Mouse (Mus musculus) forebrain, embryonic 16.5 days (tissue): Measurements from ENCODE around the gene Pwwp2a. TPM values are rescaled to one million over a fixed set of nuclear protein-coding genes. Genes with fewer than 3 reads are reported as not detected.
A peak's percentile ranks its signal among the peaks of the same experiment; 100 is the strongest.

Experiments used
- ATAC-seq: fragments of 200-750 bp; cut with Nextera tagmentation; 2 replicates; pipeline ENCODE4 v1.8.0; 2017; ENCODE audit warnings: mild to moderate bottlenecking, moderate library complexity
- H3K27ac ChIP-seq: fragments of 300-500 bp; sonication (generic); 2 replicates; pipeline ENCODE4 v1.5.1; 2014; ENCODE audit warnings: low read length, control low read depth
- H3K27me3 ChIP-seq: fragments of 300-500 bp; sonication (generic); replicated peaks from 2 replicates; pipeline ENCODE4 v1.6.1; 2014; ENCODE audit warnings: low read length; ENCODE audit not compliant: control insufficient read depth, insufficient read depth
- H3K36me3 ChIP-seq: fragments of 300-500 bp; sonication (generic); 2 replicates; pipeline ENCODE4 v1.6.1; 2014; ENCODE audit not compliant: control insufficient read depth, insufficient read depth
- H3K4me1 ChIP-seq: fragments of 300-500 bp; sonication (generic); replicated peaks from 2 replicates; pipeline ENCODE4 v1.6.1; 2014; ENCODE audit warnings: low read length; ENCODE audit not compliant: control insufficient read depth, insufficient read depth
- H3K4me2 ChIP-seq: fragments of 300-500 bp; sonication (generic); 2 replicates; pipeline ENCODE4 v1.6.1; 2014; ENCODE audit warnings: mild to moderate bottlenecking, low read length, control low read depth
- H3K4me3 ChIP-seq: fragments of 300-500 bp; sonication (generic); replicated peaks from 2 replicates; pipeline ENCODE4 v1.5.1; 2014; ENCODE audit warnings: mild to moderate bottlenecking, low read length, control low read depth
- H3K9ac ChIP-seq: fragments of 300-500 bp; sonication (generic); replicated peaks from 2 replicates; pipeline ENCODE4 v1.6.1; 2014; ENCODE audit warnings: low read depth, low read length, control low read depth
- H3K9me3 ChIP-seq: fragments of 300-500 bp; sonication (generic); 2 replicates; pipeline ENCODE4 v1.6.1; 2016; ENCODE audit warnings: low read length; ENCODE audit not compliant: control insufficient read depth
- WGBS: fragments of 180-500 bp; shearing (Covaris S2); extraction: QIAGEN DNeasy Blood & Tissue Kit; methylation state at CpG from one replicate; pipeline ENCODE4 v1.1.7; 2014; 5-methylcytosine and 5-hydroxymethylcytosine counted together
- polyA plus RNA-seq: library from polyadenylated mRNA; unstranded; fragments of >200 nt; fragmentation: Nextera tagmentation; extraction: Ambion mirVana; gene quantifications from 2 replicates; pipeline ENCODE4 v1.2.1, GENCODE M21; 2015

Pwwp2a gene
- 26.7 and 26.8 TPM in 2 replicates for polyA plus RNA-seq

GRCm38 (mm10) chr11:43681472-43682414, at the start of gene Pwwp2a:
TSS of gene Pwwp2a (plus strand) at chr11:43681998.
- H3K9me3 ChIP-seq = no peaks in the 10 kb centered on the region
- WGBS = under 1% methylated on average over 55 of the region's 87 CpGs
- peak within 1 kb of the TSS; percentile 97 for H3K9ac ChIP-seq
- peak within 1 kb of the TSS; percentile 93 for H3K27ac ChIP-seq
- H3K36me3 ChIP-seq = no peaks in the 10 kb centered on the region
- ATAC-seq = peak; percentile 98
- peak within 1 kb of the TSS; percentile 90 for H3K4me3 ChIP-seq
- peak within 1 kb of the TSS; percentile 66 for H3K4me2 ChIP-seq
- no peaks in the 10 kb centered on the region for H3K27me3 ChIP-seq
- H3K4me1 ChIP-seq = peaks cover 20% of the 10 kb centered on the region

GRCm38 (mm10) chr11:43632566-43632965, 49.2 kb upstream of the Pwwp2a start:
- Histone ChIP-seq H3K27me3 (no peaks in the 10 kb centered on the region), H3K4me2 (no peak overlapping the region), H3K9ac (no peak overlapping the region), H3K27ac (no peak overlapping the region), H3K9me3 (no peaks in the 10 kb centered on the region), H3K4me3 (no peak overlapping the region), H3K4me1 (peaks cover 6% of the 10 kb centered on the region; the same call in 1 of the 2 replicates), H3K36me3 (no peaks in the 10 kb centered on the region)
- WGBS = 59% methylated on average over 4 of the region's 4 CpGs
- no peak for ATAC-seq

GRCm38 (mm10) chr11:43633165-43633564, 48.6 kb upstream of the Pwwp2a start:
- no peak overlapping the region for H3K27ac ChIP-seq
- H3K27me3 ChIP-seq = no peaks in the 10 kb centered on the region
- no peak overlapping the region for H3K9ac ChIP-seq
- H3K4me1 ChIP-seq = peaks cover 6% of the 10 kb centered on the region; the same call in 1 of the 2 replicates
- H3K4me2 ChIP-seq = no peak overlapping the region
- H3K9me3 ChIP-seq = no peaks in the 10 kb centered on the region
- no peak overlapping the region for H3K4me3 ChIP-seq
- 79% methylated on average over 6 of the region's 6 CpGs for WGBS
- H3K36me3 ChIP-seq = no peaks in the 10 kb centered on the region
- peak; percentile 23; the same call in 1 of the 2 replicates for ATAC-seq

- peak overlapping the region; percentile 20 for H3K4me2 ChIP-seq
- WGBS = 31% methylated on average over 18 of the region's 19 CpGs
- no peaks in the 10 kb centered on the region for H3K27me3 ChIP-seq
- H3K36me3 ChIP-seq = no peaks in the 10 kb centered on the region
- no peak overlapping the region for H3K9ac ChIP-seq
- H3K9me3 ChIP-seq = no peaks in the 10 kb centered on the region
- H3K4me1 ChIP-seq = peaks cover 6% of the 10 kb centered on the region; the same call in 1 of the 2 replicates
- peak; percentile 67 for ATAC-seq
- no peak overlapping the region for H3K4me3 ChIP-seq
- H3K27ac ChIP-seq = no peak overlapping the region
Observed at GRCm38 (mm10) chr11:43633658-43634401, 48.0 kb upstream of the Pwwp2a start.

- no peak overlapping the region for H3K4me2 ChIP-seq
- no peak overlapping the region for H3K4me3 ChIP-seq
- no peaks in the 10 kb centered on the region for H3K9me3 ChIP-seq
- no peaks in the 10 kb centered on the region for H3K36me3 ChIP-seq
- no peak for ATAC-seq
- 82% methylated on average over 4 of the region's 4 CpGs for WGBS
- peaks cover 6% of the 10 kb centered on the region; the same call in 1 of the 2 replicates for H3K4me1 ChIP-seq
- no peaks in the 10 kb centered on the region for H3K27me3 ChIP-seq
- H3K27ac ChIP-seq = no peak overlapping the region
- no peak overlapping the region for H3K9ac ChIP-seq
Observed at GRCm38 (mm10) chr11:43636761-43637160, 45.0 kb upstream of the Pwwp2a start.

GRCm38 (mm10) chr11:43638486-43638885, 43.3 kb upstream of the Pwwp2a start:
- no peak overlapping the region for H3K4me3 ChIP-seq
- H3K36me3 ChIP-seq = no peaks in the 10 kb centered on the region
- peaks cover 13% of the 10 kb centered on the region for H3K4me1 ChIP-seq
- H3K9me3 ChIP-seq = no peaks in the 10 kb centered on the region
- H3K4me2 ChIP-seq = no peak overlapping the region
- H3K27me3 ChIP-seq = no peaks in the 10 kb centered on the region
- WGBS = 93% methylated on average over 3 of the region's 3 CpGs
- H3K9ac ChIP-seq = no peak overlapping the region
- ATAC-seq = no peak
- H3K27ac ChIP-seq = no peak overlapping the region

GRCm38 (mm10) chr11:43643180-43643591, 38.6 kb upstream of the Pwwp2a start:
- no peak overlapping the region for H3K4me3 ChIP-seq
- H3K4me2 ChIP-seq = peak overlapping the region; percentile 10
- no peak overlapping the region for H3K9ac ChIP-seq
- peaks cover 12% of the 10 kb centered on the region for H3K4me1 ChIP-seq
- WGBS = 0% methylated on average over 2 of the region's 2 CpGs
- H3K27me3 ChIP-seq = no peaks in the 10 kb centered on the region
- peak; percentile 92 for ATAC-seq
- no peaks in the 10 kb centered on the region for H3K9me3 ChIP-seq
- peak overlapping the region; percentile 57 for H3K27ac ChIP-seq
- H3K36me3 ChIP-seq = no peaks in the 10 kb centered on the region

GRCm38 (mm10) chr11:43645286-43645685, 36.5 kb upstream of the Pwwp2a start:
- Histone ChIP-seq H3K4me3 (no peak overlapping the region), H3K27ac (no peak overlapping the region), H3K9ac (no peak overlapping the region), H3K9me3 (no peaks in the 10 kb centered on the region), H3K27me3 (no peaks in the 10 kb centered on the region), H3K4me2 (no peak overlapping the region), H3K4me1 (peaks cover 12% of the 10 kb centered on the region), H3K36me3 (no peaks in the 10 kb centered on the region)
- WGBS = 83% methylated on average over 3 of the region's 3 CpGs
- no peak for ATAC-seq

- H3K27me3 ChIP-seq = no peaks in the 10 kb centered on the region
- ATAC-seq = no peak
- 9% methylated on average over 14 of the region's 14 CpGs for WGBS
- H3K4me3 ChIP-seq = no peak overlapping the region
- H3K9me3 ChIP-seq = no peaks in the 10 kb centered on the region
- H3K36me3 ChIP-seq = no peaks in the 10 kb centered on the region
- H3K4me1 ChIP-seq = peaks cover 3% of the 10 kb centered on the region; the same call in 1 of the 2 replicates
- no peak overlapping the region for H3K27ac ChIP-seq
- no peak overlapping the region for H3K4me2 ChIP-seq
- no peak overlapping the region for H3K9ac ChIP-seq
Observed at GRCm38 (mm10) chr11:43653051-43653475, 28.7 kb upstream of the Pwwp2a start.
